Mouse (Mus musculus) natural killer cell, adult 2 months (primary cell): ENCODE measurements around the gene Brdt.
"Not testable (repeated sequence)": the region's sequence is repeated elsewhere in the genome, so short reads cannot be mapped to it uniquely, and the experiment has no call there.

ENCODE experiments used
- DNase-seq, 2 experiments: peaks; one replicate each; pipeline ENCODE4 v3.0.0; 2022; ENCODE audit warnings: low spot score in 2 of 2

Gene Brdt

GRCm38 (mm10) chr5:107340404-107340803 lies 9.4 kb downstream of the Brdt start:
- DNase-seq, result no peak

GRCm38 (mm10) chr5:107342891-107343290 lies 11.9 kb downstream of the Brdt start:
- no peak for DNase-seq

- DNase-seq, result no peak
These were observed 15.3 kb downstream of the Brdt start for GRCm38 (mm10) chr5:107346214-107346613.

- no peak for DNase-seq
These were observed 21.6 kb downstream of the Brdt start for GRCm38 (mm10) chr5:107352566-107352965.

GRCm38 (mm10) chr5:107353981-107354380 lies 23.0 kb downstream of the Brdt start:
- no peak for DNase-seq

- no peak for DNase-seq
These were observed 24.8 kb downstream of the Brdt start for GRCm38 (mm10) chr5:107355801-107356200.

GRCm38 (mm10) chr5:107357723-107358122 lies 26.8 kb downstream of the Brdt start:
- no peak for DNase-seq

- peak; percentile 88 to 89 for DNase-seq
These were observed 28.6 kb downstream of the Brdt start for GRCm38 (mm10) chr5:107359395-107360053.

- no peak for DNase-seq
These were observed 29.2 kb downstream of the Brdt start for GRCm38 (mm10) chr5:107360054-107360730.

- no peak for DNase-seq
These were observed 39.1 kb downstream of the Brdt start for GRCm38 (mm10) chr5:107370040-107370439.

GRCm38 (mm10) chr5:107371335-107371734 lies 40.4 kb downstream of the Brdt start:
- DNase-seq, result no peak

GRCm38 (mm10) chr5:107373256-107373655 lies 42.3 kb downstream of the Brdt start:
- DNase-seq, result no peak

GRCm38 (mm10) chr5:107386448-107386847 lies 55.5 kb downstream of the Brdt start:
- not testable (repeated sequence) for DNase-seq

- no peak for DNase-seq
These were observed 56.8 kb downstream of the Brdt start for GRCm38 (mm10) chr5:107387788-107388187.

- no peak for DNase-seq
These were observed 58.4 kb downstream of the Brdt start for GRCm38 (mm10) chr5:107389373-107389772.

GRCm38 (mm10) chr5:107394437-107394836 lies 63.5 kb downstream of the Brdt start:
- no peak for DNase-seq

- DNase-seq, result no peak
These were observed 71.5 kb downstream of the Brdt start, which contains the start of gene Ephx4 for GRCm38 (mm10) chr5:107402436-107402835. Gene Ephx4, plus strand, starts transcription at chr5:107402736.

GRCm38 (mm10) chr5:107403011-107403946 lies 72.3 kb downstream of the Brdt start:
- peak in 1 of 2 experiments; percentile 2 for DNase-seq

- DNase-seq, result no peak
These were observed 73.2 kb downstream of the Brdt start for GRCm38 (mm10) chr5:107403947-107404684.

- no peak for DNase-seq
These were observed 74.4 kb downstream of the Brdt start for GRCm38 (mm10) chr5:107405361-107405760.

- no peak for DNase-seq
These were observed 79.3 kb downstream of the Brdt start for GRCm38 (mm10) chr5:107410305-107410704.
